Mouse (Mus musculus) intestine, embryonic 14.5 days (tissue): ENCODE measurements at regions not wholly inside any gene's neighbourhood (a gene's known extent, or its start where the extent isn't known, plus 50 kb on each side); places are given as distances from the start of the nearest gene placed in this dataset.

ENCODE experiments used
- ATAC-seq: fragments of 200-750 bp; cut with Nextera tagmentation; replicated peaks from 2 replicates; pipeline ENCODE4 v1.8.0; 2017; ENCODE audit warnings: low read depth, moderate number of reproducible peaks, moderate TSS enrichment, moderate library complexity; ENCODE audit not compliant: low FRiP score, low TSS enrichment
- DNase-seq: peaks from one replicate; pipeline ENCODE4 v3.0.0-alpha.2; 2018; ENCODE audit warnings: low spot score
- H3K27ac ChIP-seq: fragments of 300-500 bp; sonication (generic); 2 replicates; pipeline ENCODE4 v1.5.1; 2014; ENCODE audit warnings: low read depth, mild to moderate bottlenecking, control low read depth
- H3K27me3 ChIP-seq: fragments of 300-500 bp; sonication (generic); replicated peaks from 2 replicates; pipeline ENCODE4 v1.6.1; 2014; ENCODE audit warnings: low read length, control low read depth; ENCODE audit not compliant: control insufficient read depth, insufficient read depth
- H3K36me3 ChIP-seq: fragments of 300-500 bp; sonication (generic); 2 replicates; pipeline ENCODE4 v1.6.1; 2014; ENCODE audit warnings: low read length, control low read depth; ENCODE audit not compliant: control insufficient read depth, insufficient read depth
- H3K4me1 ChIP-seq: fragments of 300-500 bp; sonication (generic); replicated peaks from 2 replicates; pipeline ENCODE4 v1.6.1; 2014; ENCODE audit warnings: low read length, control low read depth, mixed read lengths; ENCODE audit not compliant: control insufficient read depth, insufficient read depth
- H3K4me2 ChIP-seq: fragments of 300-500 bp; sonication (generic); 2 replicates; pipeline ENCODE4 v1.6.1; 2014; ENCODE audit warnings: low read length
- H3K4me3 ChIP-seq: fragments of 300-500 bp; sonication (generic); 2 replicates; pipeline ENCODE4 v1.5.1; 2014; ENCODE audit warnings: low read depth, low read length, control low read depth, mixed read lengths
- H3K9ac ChIP-seq: fragments of 300-500 bp; sonication (generic); 2 replicates; pipeline ENCODE4 v1.6.1; 2014; ENCODE audit warnings: mild to moderate bottlenecking, low read length
- H3K9me3 ChIP-seq: fragments of 300-500 bp; sonication (generic); 2 replicates; pipeline ENCODE4 v1.6.1; 2016; ENCODE audit warnings: low read length, control low read depth; ENCODE audit not compliant: control insufficient read depth
- WGBS: fragments of 180-500 bp; shearing (Covaris S2); extraction: QIAGEN DNeasy Blood & Tissue Kit; methylation state at CpG from one replicate; pipeline ENCODE4 v1.1.7; 2014; 5-methylcytosine and 5-hydroxymethylcytosine counted together

- Histone ChIP-seq H3K36me3 (no peaks in the 10 kb centered on the region), H3K27me3 (no peaks in the 10 kb centered on the region)
- WGBS: 49% methylated on average over 3 of the region's 3 CpGs
Observed at GRCm38 (mm10) chrX:67304907-67305603, 388.3 kb downstream of the Gm1140 start.

GRCm38 (mm10) chrX:67283908-67284307 lies 409.5 kb downstream of the Gm1140 start:
- H3K36me3 ChIP-seq: no peaks in the 10 kb centered on the region
- H3K4me1 ChIP-seq: no peaks in the 10 kb centered on the region
- no peak overlapping the region for H3K4me3 ChIP-seq
- DNase-seq (no peak), ATAC-seq (no peak)
- H3K27ac ChIP-seq: no peak overlapping the region
- H3K9me3 ChIP-seq: no peaks in the 10 kb centered on the region
- H3K27me3 ChIP-seq: no peaks in the 10 kb centered on the region
- no peak overlapping the region for H3K4me2 ChIP-seq
- no peak overlapping the region for H3K9ac ChIP-seq

More at GRCm38 (mm10) chrX:67304907-67305603, 388.3 kb downstream of the Gm1140 start:
- no peak overlapping the region for H3K4me3 ChIP-seq
- ATAC-seq: no peak
- H3K9ac ChIP-seq: no peak overlapping the region
- no peaks in the 10 kb centered on the region for H3K9me3 ChIP-seq
- H3K27ac ChIP-seq: no peak overlapping the region
- DNase-seq: no peak
- H3K4me2 ChIP-seq: no peak overlapping the region
- no peaks in the 10 kb centered on the region for H3K4me1 ChIP-seq

GRCm38 (mm10) chrX:67283460-67283859 lies 409.9 kb downstream of the Gm1140 start:
- Histone ChIP-seq H3K36me3 (no peaks in the 10 kb centered on the region), H3K27ac (no peak overlapping the region), H3K9ac (no peak overlapping the region), H3K4me1 (no peaks in the 10 kb centered on the region), H3K4me3 (no peak overlapping the region), H3K9me3 (no peaks in the 10 kb centered on the region), H3K27me3 (no peaks in the 10 kb centered on the region), H3K4me2 (no peak overlapping the region)
- WGBS: 55% methylated on average over 2 of the region's 2 CpGs
- DNase-seq: no peak
- no peak for ATAC-seq

DNA sequence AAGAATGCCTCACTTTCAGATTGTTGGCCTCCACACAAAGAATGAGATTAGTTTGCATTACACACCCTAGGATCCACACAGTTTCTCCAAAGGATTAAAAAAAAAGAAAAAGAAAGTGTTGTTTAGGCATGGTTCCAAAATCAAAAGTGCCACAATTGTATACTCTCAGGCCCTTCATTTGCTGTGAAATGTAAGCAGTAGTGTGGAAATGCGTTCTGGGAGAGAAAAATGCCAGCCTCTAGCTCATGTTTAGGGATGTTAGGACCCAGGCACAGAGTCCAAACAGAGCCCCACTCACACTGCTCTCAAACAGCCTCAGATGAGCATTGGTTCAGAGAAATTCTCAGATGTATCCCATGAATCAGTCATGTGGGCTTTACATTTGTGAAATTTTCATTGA lies 410.4 kb downstream of the Gm1140 start:
- Histone ChIP-seq H3K27me3 (no peaks in the 10 kb centered on the region), H3K9me3 (no peaks in the 10 kb centered on the region), H3K9ac (no peak overlapping the region), H3K27ac (no peak overlapping the region), H3K36me3 (no peaks in the 10 kb centered on the region), H3K4me1 (no peaks in the 10 kb centered on the region), H3K4me2 (no peak overlapping the region), H3K4me3 (no peak overlapping the region)
- WGBS: 31% methylated on average over 1 of the region's 1 CpGs
- ATAC-seq (no peak), DNase-seq (no peak)

- 54% methylated on average over 1 of the region's 1 CpGs for WGBS
- Histone ChIP-seq H3K36me3 (no peaks in the 10 kb centered on the region), H3K9ac (no peak overlapping the region), H3K27me3 (no peaks in the 10 kb centered on the region), H3K9me3 (no peaks in the 10 kb centered on the region), H3K4me2 (no peak overlapping the region), H3K4me1 (no peaks in the 10 kb centered on the region), H3K4me3 (no peak overlapping the region), H3K27ac (no peak overlapping the region)
- peak; percentile 23; the same call in 1 of the 2 replicates for ATAC-seq
- DNase-seq: no peak
Observed at GRCm38 (mm10) chrX:67238578-67239328, 454.6 kb downstream of the Gm1140 start.

- 55% methylated on average over 1 of the region's 1 CpGs for WGBS
- Histone ChIP-seq H3K27me3 (no peaks in the 10 kb centered on the region), H3K4me1 (no peaks in the 10 kb centered on the region), H3K27ac (no peak overlapping the region), H3K4me3 (no peak overlapping the region), H3K4me2 (no peak overlapping the region), H3K9me3 (no peaks in the 10 kb centered on the region), H3K9ac (no peak overlapping the region), H3K36me3 (no peaks in the 10 kb centered on the region)
- DNase-seq (no peak), ATAC-seq (no peak)
Observed at GRCm38 (mm10) chrX:67210236-67210635, 483.1 kb downstream of the Gm1140 start.
